Mouse (Mus musculus) stomach, postnatal 0 days (tissue): ENCODE measurements around the gene A630001G21Rik. TPM values are rescaled to one million over a fixed set of nuclear protein-coding genes. Genes with fewer than 3 reads are reported as not detected.
"Not testable (repeated sequence)": the region's sequence is repeated elsewhere in the genome, so short reads cannot be mapped to it uniquely, and the experiment has no call there.

ENCODE experiments used
- ATAC-seq: fragments of 200-750 bp; cut with Nextera tagmentation; 2 replicates; pipeline ENCODE4 v1.8.0; 2017; ENCODE audit not compliant: low FRiP score, low TSS enrichment
- DNase-seq: peaks from one replicate; pipeline ENCODE4 v3.0.0-alpha.2; 2016; ENCODE audit warnings: low spot score
- H3K27ac ChIP-seq: fragments of 300-500 bp; sonication (generic); replicated peaks from 2 replicates; pipeline ENCODE4 v1.5.1; 2014; ENCODE audit warnings: mild to moderate bottlenecking, control low read depth
- H3K27me3 ChIP-seq: fragments of 300-500 bp; sonication (generic); 2 replicates; pipeline ENCODE4 v1.6.1; 2014; ENCODE audit warnings: low read length; ENCODE audit not compliant: control insufficient read depth, insufficient read depth
- H3K36me3 ChIP-seq: fragments of 300-500 bp; sonication (generic); 2 replicates; pipeline ENCODE4 v1.6.1; 2014; ENCODE audit warnings: low read length, mixed read lengths; ENCODE audit not compliant: control insufficient read depth, insufficient read depth
- H3K4me1 ChIP-seq: fragments of 300-500 bp; sonication (generic); replicated peaks from 2 replicates; pipeline ENCODE4 v1.6.1; 2014; ENCODE audit warnings: antibody characterized with exemption; ENCODE audit not compliant: control insufficient read depth, insufficient read depth
- H3K4me2 ChIP-seq: fragments of 300-500 bp; sonication (generic); replicated peaks from 2 replicates; pipeline ENCODE4 v1.6.1; 2014; ENCODE audit warnings: low read depth, mild to moderate bottlenecking, control low read depth, moderate library complexity
- H3K4me3 ChIP-seq: fragments of 300-500 bp; sonication (generic); 2 replicates; pipeline ENCODE4 v1.5.1; 2014; ENCODE audit warnings: low read depth, low read length, control low read depth
- H3K9ac ChIP-seq: fragments of 300-500 bp; sonication (generic); 2 replicates; pipeline ENCODE4 v1.6.1; 2014; ENCODE audit warnings: mild to moderate bottlenecking, low read length, control low read depth, mixed read lengths
- H3K9me3 ChIP-seq: fragments of 300-500 bp; sonication (generic); 2 replicates; pipeline ENCODE4 v1.6.1; 2016; ENCODE audit warnings: low read length; ENCODE audit not compliant: control insufficient read depth
- CTCF ChIP-seq: IDR thresholded peaks from 2 replicates; pipeline ENCODE4 v1.5.1; 2016; ENCODE audit warnings: antibody characterized with exemption, low read depth, mild to moderate bottlenecking, moderate library complexity
- EP300 ChIP-seq: optimal IDR thresholded peaks from 2 replicates; pipeline ENCODE3; 2016; ENCODE audit warnings: antibody characterized with exemption
- WGBS: fragments of 180-500 bp; shearing (Covaris S2); extraction: QIAGEN DNeasy Blood & Tissue Kit; methylation state at CpG from one replicate; pipeline ENCODE4 v1.1.7; 2014; 5-methylcytosine and 5-hydroxymethylcytosine counted together
- polyA plus RNA-seq: library from polyadenylated mRNA; unstranded; fragments of >200 nt; fragmentation: Nextera tagmentation; extraction: Ambion mirVana; gene quantifications from 2 replicates; pipeline ENCODE4 v1.2.1, GENCODE M21; 2015

Gene A630001G21Rik
- 0.50 and 0.72 TPM in 2 replicates for polyA plus RNA-seq

DNA sequence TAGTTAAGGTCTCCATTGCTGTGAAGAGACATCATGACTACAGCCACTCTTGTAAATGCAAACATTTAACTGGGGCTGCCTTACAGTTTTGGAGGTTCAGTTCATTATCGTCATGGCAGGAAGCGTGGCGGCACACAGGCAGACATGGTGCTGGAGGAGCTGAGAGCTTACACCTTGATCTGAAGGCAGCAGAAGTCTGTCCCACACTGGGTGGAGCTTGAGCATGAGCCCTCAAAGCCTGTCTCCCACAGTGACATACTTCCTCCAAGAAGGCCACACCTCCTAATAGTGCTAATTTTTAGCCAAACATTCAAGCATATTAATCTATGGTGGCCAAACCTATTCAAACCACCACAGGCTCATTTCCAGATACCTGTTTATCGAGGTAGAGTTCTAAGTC lies at the start of gene A630001G21Rik:
Gene A630001G21Rik, minus strand, starts transcription at position 208 of the 400 bp plus-strand sequence.
- DNase-seq, result no peak
- Histone ChIP-seq H3K4me3 (no peak within 1 kb of the TSS), H3K4me2 (no peak within 1 kb of the TSS), H3K27ac (no peak within 1 kb of the TSS), H3K36me3 (no peaks in the 10 kb centered on the region), H3K9me3 (no peaks in the 10 kb centered on the region), H3K27me3 (no peaks in the 10 kb centered on the region), H3K9ac (no peak within 1 kb of the TSS), H3K4me1 (no peaks in the 10 kb centered on the region)
- no peak for ATAC-seq
- no peak for TF ChIP-seq EP300
- TF ChIP-seq CTCF, result no peak
- WGBS, result 88% methylated on average over 4 of the region's 4 CpGs

DNA sequence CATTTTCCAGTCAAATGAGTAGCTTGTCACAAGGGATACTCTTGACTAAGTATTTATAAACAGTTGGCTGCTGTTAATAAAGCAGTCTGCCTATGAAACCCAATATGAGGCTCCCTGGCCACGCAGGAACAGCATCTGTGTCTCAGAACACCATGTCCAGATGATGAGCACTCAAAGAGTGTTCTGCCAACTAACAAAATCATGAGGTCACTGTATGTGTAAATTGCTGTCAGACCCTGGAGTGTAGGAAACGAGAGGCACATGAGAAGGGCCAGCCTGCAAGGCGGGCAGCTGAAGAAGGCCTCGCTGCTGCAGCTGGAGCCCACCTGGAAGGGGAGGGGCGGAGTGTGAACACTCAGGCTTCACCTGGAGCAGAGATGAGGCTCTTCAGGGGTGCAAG lies 48.7 kb upstream of the A630001G21Rik start:
- no peak overlapping the region; the same call in 1 of the 2 replicates for H3K27ac ChIP-seq
- no peak overlapping the region for H3K4me2 ChIP-seq
- WGBS, result 60% methylated on average over 5 of the region's 5 CpGs
- ATAC-seq, result no peak
- no peak overlapping the region for H3K4me3 ChIP-seq
- H3K4me1 ChIP-seq, result no peaks in the 10 kb centered on the region
- DNase-seq, result no peak
- TF ChIP-seq EP300 (no peak), CTCF (no peak)
- H3K36me3 ChIP-seq, result peaks cover 3% of the 10 kb centered on the region; the same call in 1 of the 2 replicates
- H3K9me3 ChIP-seq, result no peaks in the 10 kb centered on the region
- H3K27me3 ChIP-seq, result no peaks in the 10 kb centered on the region
- H3K9ac ChIP-seq, result no peak overlapping the region

GRCm38 (mm10) chr1:85824905-85825304 lies 46.5 kb upstream of the A630001G21Rik start:
- ATAC-seq, result no peak
- Histone ChIP-seq H3K27me3 (no peaks in the 10 kb centered on the region), H3K27ac (no peak overlapping the region), H3K4me2 (no peak overlapping the region), H3K9me3 (no peaks in the 10 kb centered on the region), H3K36me3 (peaks cover 6% of the 10 kb centered on the region), H3K9ac (no peak overlapping the region), H3K4me1 (no peaks in the 10 kb centered on the region), H3K4me3 (no peak overlapping the region)
- no peak for DNase-seq
- 81% methylated on average over 3 of the region's 3 CpGs for WGBS
- TF ChIP-seq CTCF (no peak), EP300 (no peak)

GRCm38 (mm10) chr1:85822239-85822638 lies 43.8 kb upstream of the A630001G21Rik start:
- Histone ChIP-seq H3K4me1 (no peaks in the 10 kb centered on the region), H3K27ac (no peak overlapping the region), H3K4me2 (no peak overlapping the region), H3K36me3 (peaks cover 8% of the 10 kb centered on the region), H3K9me3 (no peaks in the 10 kb centered on the region), H3K9ac (no peak overlapping the region), H3K27me3 (no peaks in the 10 kb centered on the region), H3K4me3 (no peak overlapping the region)
- WGBS, result 69% methylated on average over 8 of the region's 8 CpGs
- TF ChIP-seq EP300 (no peak), CTCF (no peak)
- ATAC-seq, result no peak
- no peak for DNase-seq

GRCm38 (mm10) chr1:85819695-85820094 lies 41.3 kb upstream of the A630001G21Rik start:
- no peak for ATAC-seq
- WGBS, result 92% methylated on average over 1 of the region's 1 CpGs
- no peak for DNase-seq

DNA sequence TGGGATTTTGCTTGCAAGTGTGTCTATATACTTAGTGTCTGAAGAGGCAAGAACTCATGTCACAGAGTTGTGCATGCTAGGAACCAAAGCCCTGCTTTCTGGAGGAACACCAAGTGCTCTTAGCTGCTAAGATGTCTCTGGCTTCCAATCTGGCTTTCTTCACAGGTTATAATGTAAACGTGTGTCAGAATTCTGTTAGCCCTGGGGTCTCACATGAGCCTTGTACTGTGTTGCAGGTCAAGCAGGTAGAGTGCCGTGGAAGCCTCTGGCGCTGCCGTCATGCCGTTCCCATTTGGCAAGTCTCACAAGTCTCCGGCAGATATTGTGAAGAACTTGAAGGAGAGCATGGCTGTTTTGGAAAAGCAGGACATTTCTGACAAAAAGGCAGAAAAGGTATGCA lies 39.7 kb upstream of the A630001G21Rik start:
- no peak for DNase-seq
- Histone ChIP-seq H3K9ac (no peak overlapping the region), H3K4me2 (no peak overlapping the region), H3K4me3 (no peak overlapping the region), H3K27ac (no peak overlapping the region), H3K4me1 (peaks cover 6% of the 10 kb centered on the region; the same call in 1 of the 2 replicates), H3K9me3 (no peaks in the 10 kb centered on the region), H3K27me3 (no peaks in the 10 kb centered on the region), H3K36me3 (peaks cover 6% of the 10 kb centered on the region)
- TF ChIP-seq EP300 (no peak), CTCF (no peak)
- WGBS, result 65% methylated on average over 6 of the region's 6 CpGs
- ATAC-seq, result no peak

More at GRCm38 (mm10) chr1:85819695-85820094, 41.3 kb upstream of the A630001G21Rik start:
- no peak overlapping the region for H3K27ac ChIP-seq
- no peaks in the 10 kb centered on the region for H3K27me3 ChIP-seq
- no peak overlapping the region for H3K4me3 ChIP-seq
- H3K4me1 ChIP-seq, result no peaks in the 10 kb centered on the region
- TF ChIP-seq EP300 (no peak), CTCF (peak; percentile 51)
- no peaks in the 10 kb centered on the region for H3K9me3 ChIP-seq
- H3K9ac ChIP-seq, result no peak overlapping the region
- no peak overlapping the region for H3K4me2 ChIP-seq
- peaks cover 8% of the 10 kb centered on the region for H3K36me3 ChIP-seq

DNA sequence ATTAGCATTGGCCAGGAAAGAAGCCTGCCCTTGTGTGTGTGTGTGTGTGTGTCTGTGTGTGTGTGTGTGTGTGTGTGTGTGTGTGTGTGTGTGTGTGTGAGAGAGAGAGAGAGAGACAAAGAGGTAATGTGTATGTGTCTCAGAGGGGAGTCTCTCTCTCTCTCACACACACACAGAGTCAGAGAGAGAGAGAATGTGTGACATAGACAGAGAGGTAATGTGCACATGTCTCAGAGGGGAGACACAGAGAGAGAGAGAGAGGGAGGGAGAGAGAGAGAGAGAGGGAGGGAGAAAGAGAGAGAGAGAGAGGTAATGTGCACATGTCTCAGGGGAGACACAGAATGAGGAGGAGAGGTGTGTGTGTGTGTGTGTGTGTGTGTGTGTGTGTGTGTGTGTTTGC lies 35.8 kb upstream of the A630001G21Rik start:
- ATAC-seq, H3K4me3 ChIP-seq, H3K4me1 ChIP-seq, H3K36me3 ChIP-seq, H3K9me3 ChIP-seq, H3K27me3 ChIP-seq, H3K27ac ChIP-seq, H3K4me2 ChIP-seq, DNase-seq, H3K9ac ChIP-seq: not testable (repeated sequence)
